Mouse (Mus musculus) midbrain, postnatal 0 days (tissue): ENCODE measurements around the gene Nr4a1. TPM values are rescaled to one million over a fixed set of nuclear protein-coding genes. Genes with fewer than 3 reads are reported as not detected.

Experiments used
- ATAC-seq: fragments of 200-750 bp; cut with Nextera tagmentation; 2 replicates; pipeline ENCODE4 v1.8.0; 2017; ENCODE audit warnings: moderate number of reproducible peaks, mild to moderate bottlenecking, moderate TSS enrichment, moderate library complexity; ENCODE audit not compliant: low FRiP score
- DNase-seq: peaks from one replicate; pipeline ENCODE4 v3.0.0-alpha.2; 2015; ENCODE audit warnings: low spot score
- H3K27ac ChIP-seq: fragments of 300-500 bp; sonication (generic); 2 replicates; pipeline ENCODE4 v1.5.1; 2014; ENCODE audit warnings: low read depth, mild to moderate bottlenecking, low read length, mixed read lengths
- H3K27me3 ChIP-seq: fragments of 300-500 bp; sonication (generic); 2 replicates; pipeline ENCODE4 v1.6.1; 2014; ENCODE audit warnings: low read length, control low read depth, mixed read lengths; ENCODE audit not compliant: insufficient read depth
- H3K36me3 ChIP-seq: fragments of 300-500 bp; sonication (generic); 2 replicates; pipeline ENCODE4 v1.6.1; 2014; ENCODE audit warnings: low read length, control low read depth, mixed read lengths; ENCODE audit not compliant: insufficient read depth
- H3K4me1 ChIP-seq: fragments of 300-500 bp; sonication (generic); 2 replicates; pipeline ENCODE4 v1.6.1; 2014; ENCODE audit warnings: mild to moderate bottlenecking, control low read depth, antibody characterized with exemption, low read length, mixed read lengths; ENCODE audit not compliant: insufficient read depth
- H3K4me2 ChIP-seq: fragments of 300-500 bp; sonication (generic); 2 replicates; pipeline ENCODE4 v1.6.1; 2014; ENCODE audit warnings: low read depth, mild to moderate bottlenecking, low read length, mixed read lengths; ENCODE audit not compliant: poor library complexity, severe bottlenecking
- H3K4me3 ChIP-seq: fragments of 300-500 bp; sonication (generic); 2 replicates; pipeline ENCODE4 v1.5.1; 2014; ENCODE audit warnings: low read depth, mild to moderate bottlenecking, low read length, moderate library complexity
- H3K9ac ChIP-seq: fragments of 300-500 bp; sonication (generic); replicated peaks from 2 replicates; pipeline ENCODE4 v1.6.1; 2014; ENCODE audit warnings: mild to moderate bottlenecking, low read length, moderate library complexity, mixed read lengths; ENCODE audit not compliant: poor library complexity, severe bottlenecking
- H3K9me3 ChIP-seq: fragments of 300-500 bp; sonication (generic); 2 replicates; pipeline ENCODE4 v1.6.1; 2016; ENCODE audit warnings: low read length, control low read depth
- CTCF ChIP-seq: IDR thresholded peaks from 2 replicates; pipeline ENCODE4 v1.5.1; 2016; ENCODE audit warnings: antibody characterized with exemption, mild to moderate bottlenecking
- WGBS: fragments of 180-500 bp; shearing (Covaris S2); extraction: QIAGEN DNeasy Blood & Tissue Kit; methylation state at CpG from one replicate; pipeline ENCODE4 v1.1.7; 2014; 5-methylcytosine and 5-hydroxymethylcytosine counted together
- polyA plus RNA-seq: library from polyadenylated mRNA; unstranded; fragments of >200 nt; fragmentation: Nextera tagmentation; extraction: Ambion mirVana; gene quantifications from 2 replicates; pipeline ENCODE4 v1.2.1, GENCODE M21; 2015
- total RNA-seq: library from RNA; depleted of rRNA; stranded (reverse); fragments of >200 nt; gene quantifications from 2 replicates; pipeline ENCODE4 v1.2.3, GENCODE M21; 2014

Gene Nr4a1
- total and polyA plus RNA-seq, 2 experiments from 2014 or later, result 6.9 to 7.7 TPM

DNA sequence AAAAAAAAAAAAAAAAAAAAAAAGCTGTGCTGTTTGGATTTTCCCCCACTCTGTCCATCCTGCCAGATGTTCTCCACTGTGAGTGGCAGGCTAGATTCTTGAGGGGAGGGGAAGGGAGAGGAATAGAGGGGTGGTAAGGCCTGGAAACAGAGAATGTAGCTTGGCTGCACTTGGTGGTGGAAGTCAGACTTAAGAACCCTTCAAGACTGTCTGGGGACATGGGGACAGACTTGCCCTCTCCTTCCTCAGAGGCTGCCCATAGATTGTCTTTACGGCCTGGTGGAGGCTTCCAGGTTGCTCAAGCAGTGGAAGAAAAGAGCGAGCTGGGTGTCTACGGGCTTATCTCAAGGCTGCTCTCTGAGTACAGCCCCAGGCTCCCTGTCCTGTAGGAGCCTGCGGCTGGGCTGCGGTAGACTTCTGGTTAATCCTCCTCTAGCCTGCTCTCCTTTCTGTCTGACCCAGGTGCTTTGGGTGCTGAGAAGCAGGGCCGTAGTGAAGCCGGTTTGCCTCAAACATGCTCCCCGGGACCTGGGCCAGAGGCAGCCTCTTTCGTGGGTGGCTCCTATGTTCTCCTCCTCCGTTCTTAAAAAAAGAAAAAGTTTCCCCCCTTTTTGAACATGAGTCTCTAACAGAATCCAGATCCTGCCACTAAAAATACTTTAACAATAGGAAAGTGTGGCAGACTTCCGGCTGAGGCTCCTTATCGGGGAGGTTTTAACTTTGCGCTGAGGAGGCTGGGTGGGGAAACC is 7.0 kb downstream of the Nr4a1 start:
- 67% methylated on average over 13 of the region's 13 CpGs for WGBS

DNA sequence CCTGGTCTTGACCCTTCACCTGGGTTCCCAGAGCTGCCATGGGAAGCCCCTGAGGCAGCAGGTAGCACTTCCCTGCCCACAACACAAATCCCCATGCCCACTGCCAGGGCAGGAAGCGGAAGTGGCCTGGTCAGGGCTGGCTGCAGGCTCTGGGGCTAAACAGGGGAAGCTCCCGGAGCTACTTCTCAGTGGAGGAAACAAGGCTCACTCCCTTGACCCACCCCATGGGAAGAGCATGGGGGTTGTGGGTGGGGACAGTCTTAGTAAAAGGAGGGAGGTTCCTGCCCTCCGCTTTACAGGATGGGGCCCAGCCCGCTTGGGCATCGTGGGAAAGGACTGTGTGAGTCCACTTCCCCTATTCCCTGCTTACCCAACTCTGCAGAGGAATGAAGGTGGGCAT is 8.4 kb downstream of the Nr4a1 start:
- ATAC-seq (no peak), DNase-seq (no peak)
- no peak overlapping the region for H3K4me2 ChIP-seq
- peaks cover 7% of the 10 kb centered on the region; the same call in 1 of the 2 replicates for H3K27me3 ChIP-seq
- H3K27ac ChIP-seq, result no peak overlapping the region
- H3K4me1 ChIP-seq, result peaks cover 8% of the 10 kb centered on the region; the same call in 1 of the 2 replicates
- no peak overlapping the region for H3K9ac ChIP-seq
- 65% methylated on average over 5 of the region's 5 CpGs for WGBS
- no peak for TF ChIP-seq CTCF
- no peak overlapping the region for H3K4me3 ChIP-seq
- H3K36me3 ChIP-seq, result 0 out of 2 replicates have a peak, but pooled peaks cover 3% of the 10 kb centered on the region
- no peaks in the 10 kb centered on the region for H3K9me3 ChIP-seq

More for the DNA sequence above, 7.0 kb downstream of the Nr4a1 start:
- DNase-seq (no peak), ATAC-seq (no peak)
- H3K4me3 ChIP-seq, result no peak overlapping the region
- no peak overlapping the region for H3K4me2 ChIP-seq
- 0 out of 2 replicates have a peak, but pooled peaks cover 3% of the 10 kb centered on the region for H3K36me3 ChIP-seq
- H3K4me1 ChIP-seq, result peaks cover 6% of the 10 kb centered on the region; the same call in 1 of the 2 replicates
- no peak for TF ChIP-seq CTCF
- H3K9ac ChIP-seq, result no peak overlapping the region
- H3K9me3 ChIP-seq, result no peaks in the 10 kb centered on the region
- H3K27me3 ChIP-seq, result peaks cover 7% of the 10 kb centered on the region; the same call in 1 of the 2 replicates
- H3K27ac ChIP-seq, result no peak overlapping the region

DNA sequence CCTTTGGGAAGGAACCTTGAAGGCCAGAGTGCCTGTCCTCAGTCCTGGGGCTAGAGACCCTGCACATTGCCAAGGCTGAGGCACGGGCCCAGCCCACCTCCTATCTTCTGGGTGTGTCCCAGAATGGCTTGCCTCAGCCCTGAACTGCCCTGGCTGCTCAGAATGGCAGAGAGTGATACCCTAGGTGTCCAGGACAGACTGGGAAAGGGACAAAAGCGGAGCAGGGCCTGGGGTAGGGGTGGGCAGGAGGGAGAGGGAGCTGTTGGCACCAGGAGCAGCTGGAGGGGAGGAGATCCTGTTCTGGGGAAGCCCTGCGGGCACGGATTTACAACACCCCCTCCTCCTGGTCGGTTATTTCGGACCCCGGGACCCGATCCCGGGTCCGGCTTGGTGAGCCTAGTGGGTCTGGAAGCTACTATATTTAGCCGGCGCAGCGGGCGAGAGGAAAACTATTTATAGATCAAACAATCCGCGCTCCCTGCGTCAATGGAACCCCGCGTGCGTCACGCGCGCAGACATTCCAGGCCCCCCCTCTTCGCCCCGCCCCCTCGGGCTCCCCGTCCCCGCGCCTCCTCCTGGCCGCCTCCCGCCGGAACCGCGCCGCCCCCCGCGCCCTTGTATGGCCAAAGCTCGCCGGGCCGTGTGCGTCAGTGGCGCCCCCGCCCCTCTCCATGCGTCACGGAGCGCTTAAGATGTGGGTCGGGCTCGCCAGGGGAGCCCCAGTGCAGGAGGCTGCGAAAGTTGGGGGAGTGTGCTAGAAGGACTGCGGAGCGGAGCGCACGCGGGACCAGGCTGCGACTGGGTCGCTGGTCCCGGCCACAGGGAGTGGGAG is 12.3 kb downstream of the Nr4a1 start:
- WGBS, result 1% methylated on average over 56 of the region's 57 CpGs
- Histone ChIP-seq H3K9ac (peak overlapping the region; percentile 55), H3K36me3 (peaks cover 15% of the 10 kb centered on the region), H3K4me1 (peaks cover 8% of the 10 kb centered on the region; the same call in 1 of the 2 replicates), H3K9me3 (no peaks in the 10 kb centered on the region), H3K4me3 (peak overlapping the region; percentile 50), H3K27ac (no peak overlapping the region), H3K27me3 (peaks cover 7% of the 10 kb centered on the region; the same call in 1 of the 2 replicates), H3K4me2 (peak overlapping the region; percentile 92)
- DNase-seq (peak; percentile 74), ATAC-seq (peak; percentile 75)
- TF ChIP-seq CTCF, result no peak; the same call in 1 of the 2 replicates

DNA sequence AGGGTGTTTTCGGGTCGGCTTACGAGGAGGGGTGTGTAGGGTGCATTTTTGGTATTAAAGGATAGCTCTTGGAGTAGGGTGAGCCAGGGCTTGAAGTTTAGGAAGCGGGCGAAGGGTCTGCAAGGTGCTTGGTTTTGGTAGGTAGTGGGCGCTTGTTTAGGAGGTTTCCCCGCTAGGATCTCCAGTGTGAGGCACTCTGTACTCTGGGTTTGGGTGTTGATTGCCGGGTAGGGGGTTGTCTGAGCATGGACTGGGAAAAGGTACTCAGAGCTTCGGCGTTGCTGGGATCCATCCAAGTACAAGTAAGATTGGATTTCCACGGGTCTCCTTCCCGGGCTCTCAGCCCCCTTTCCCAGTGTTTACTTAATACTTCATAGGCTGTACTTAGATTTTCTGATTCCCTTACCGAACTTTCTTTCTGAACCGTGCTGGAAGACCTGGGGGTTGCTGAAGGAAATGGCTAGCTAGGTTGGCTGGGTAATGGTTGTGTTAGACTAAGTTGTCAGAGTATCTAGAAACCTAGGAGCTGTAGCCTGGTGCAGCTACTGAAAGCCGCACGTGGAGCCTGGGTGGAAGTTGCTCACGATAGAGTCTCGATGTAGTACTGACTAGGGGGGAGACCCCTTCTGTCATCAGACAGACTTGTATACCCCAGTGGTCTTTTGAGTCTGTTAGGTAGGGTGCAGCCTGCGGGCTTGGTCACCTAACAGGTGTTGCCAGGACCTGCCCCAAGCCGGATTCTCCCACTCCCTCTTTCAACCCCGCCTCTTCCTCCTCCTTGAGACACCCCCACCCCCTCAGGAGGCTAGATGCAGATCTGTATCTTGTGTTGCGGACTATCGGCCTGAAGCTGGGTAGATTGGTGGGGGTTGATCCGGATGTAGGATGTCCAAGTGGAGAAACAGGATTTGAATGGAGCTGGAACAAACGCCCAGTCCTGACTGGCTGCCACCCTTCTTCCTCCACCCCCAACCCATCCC is 13.3 kb downstream of the Nr4a1 start:
- Histone ChIP-seq H3K9me3 (no peaks in the 10 kb centered on the region), H3K4me2 (peak overlapping the region; percentile 92), H3K36me3 (peaks cover 24% of the 10 kb centered on the region), H3K27me3 (peaks cover 7% of the 10 kb centered on the region; the same call in 1 of the 2 replicates), H3K4me3 (peak overlapping the region; percentile 50), H3K4me1 (peaks cover 8% of the 10 kb centered on the region; the same call in 1 of the 2 replicates), H3K9ac (no peak overlapping the region), H3K27ac (no peak overlapping the region)
- no peak for DNase-seq
- 7% methylated on average over 24 of the region's 25 CpGs for WGBS
- TF ChIP-seq CTCF, result no peak
- ATAC-seq, result no peak

DNA sequence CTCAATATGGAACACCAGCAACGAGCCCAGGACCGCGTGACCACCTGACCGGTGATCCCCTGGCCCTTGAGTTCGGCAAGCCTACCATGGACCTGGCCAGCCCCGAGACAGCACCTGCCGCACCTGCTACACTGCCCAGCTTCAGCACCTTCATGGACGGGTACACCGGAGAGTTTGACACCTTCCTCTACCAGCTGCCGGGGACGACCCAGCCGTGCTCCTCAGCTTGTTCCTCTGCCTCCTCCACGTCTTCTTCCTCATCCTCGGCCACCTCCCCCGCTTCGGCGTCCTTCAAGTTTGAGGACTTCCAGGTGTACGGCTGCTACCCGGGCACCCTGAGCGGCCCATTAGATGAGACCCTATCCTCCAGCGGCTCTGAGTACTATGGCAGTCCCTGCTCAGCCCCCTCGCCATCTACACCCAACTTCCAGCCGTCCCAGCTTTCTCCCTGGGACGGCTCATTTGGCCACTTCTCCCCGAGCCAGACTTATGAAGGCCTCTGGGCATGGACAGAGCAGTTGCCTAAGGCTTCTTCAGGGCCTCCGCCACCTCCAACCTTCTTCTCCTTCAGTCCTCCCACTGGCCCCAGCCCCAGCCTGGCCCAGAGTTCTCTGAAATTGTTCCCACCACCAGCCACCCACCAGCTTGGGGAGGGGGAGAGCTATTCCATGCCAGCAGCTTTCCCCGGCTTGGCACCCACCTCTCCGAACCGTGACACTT is 16.2 kb downstream of the Nr4a1 start:
- peaks cover 37% of the 10 kb centered on the region for H3K36me3 ChIP-seq
- H3K9me3 ChIP-seq, result no peaks in the 10 kb centered on the region
- H3K4me1 ChIP-seq, result peaks cover 8% of the 10 kb centered on the region; the same call in 1 of the 2 replicates
- H3K27ac ChIP-seq, result no peak overlapping the region
- WGBS, result 93% methylated on average over 28 of the region's 29 CpGs
- no peak overlapping the region for H3K9ac ChIP-seq
- no peak for TF ChIP-seq CTCF
- H3K27me3 ChIP-seq, result no peaks in the 10 kb centered on the region
- no peak for DNase-seq
- no peak for ATAC-seq
- no peak overlapping the region for H3K4me3 ChIP-seq
- no peak overlapping the region for H3K4me2 ChIP-seq
